Mouse (Mus musculus) neural tube, embryonic 11.5 days (tissue): ENCODE results near the gene Kif26b. TPM values are rescaled to one million over a fixed set of nuclear protein-coding genes. Genes with fewer than 3 reads are reported as not detected.

Experiments used
- ATAC-seq: fragments of 200-750 bp; cut with Nextera tagmentation; 2 replicates; pipeline ENCODE4 v1.8.0; 2017; ENCODE audit warnings: moderate number of reproducible peaks, mild to moderate bottlenecking, moderate TSS enrichment, moderate library complexity; ENCODE audit not compliant: insufficient read depth, low FRiP score, low TSS enrichment
- DNase-seq: peaks from one replicate; pipeline ENCODE4 v3.0.0-alpha.2; 2015; ENCODE audit warnings: low spot score
- H3K27ac ChIP-seq: fragments of 300-500 bp; sonication (generic); 2 replicates; pipeline ENCODE4 v1.5.1; 2014; ENCODE audit warnings: low read depth, mild to moderate bottlenecking, low read length
- H3K27me3 ChIP-seq: fragments of 300-500 bp; sonication (generic); 2 replicates; pipeline ENCODE4 v1.6.1; 2014; ENCODE audit warnings: mild to moderate bottlenecking, low read length, mixed read lengths; ENCODE audit not compliant: control insufficient read depth, insufficient read depth
- H3K36me3 ChIP-seq: fragments of 300-500 bp; sonication (generic); 2 replicates; pipeline ENCODE4 v1.6.1; 2014; ENCODE audit warnings: mild to moderate bottlenecking, low read length, moderate library complexity, mixed read lengths; ENCODE audit not compliant: control insufficient read depth, insufficient read depth
- H3K4me1 ChIP-seq: fragments of 300-500 bp; sonication (generic); 2 replicates; pipeline ENCODE4 v1.6.1; 2014; ENCODE audit warnings: low read length, mixed read lengths; ENCODE audit not compliant: control insufficient read depth, insufficient read depth
- H3K4me2 ChIP-seq: fragments of 300-500 bp; sonication (generic); 2 replicates; pipeline ENCODE4 v1.6.1; 2014; ENCODE audit warnings: low read depth, mild to moderate bottlenecking, moderate library complexity
- H3K4me3 ChIP-seq: fragments of 300-500 bp; sonication (generic); 2 replicates; pipeline ENCODE4 v1.5.1; 2014; ENCODE audit warnings: low read depth, low read length
- H3K9ac ChIP-seq: fragments of 300-500 bp; sonication (generic); 2 replicates; pipeline ENCODE4 v1.6.1; 2014; ENCODE audit warnings: mild to moderate bottlenecking, low read length
- H3K9me3 ChIP-seq: fragments of 300-500 bp; sonication (generic); 2 replicates; pipeline ENCODE4 v1.6.1; 2016; ENCODE audit warnings: low read length; ENCODE audit not compliant: control insufficient read depth
- WGBS: fragments of 180-500 bp; shearing (Covaris S2); extraction: QIAGEN DNeasy Blood & Tissue Kit; methylation state at CpG from one replicate; pipeline ENCODE4 v1.1.7; 2014; 5-methylcytosine and 5-hydroxymethylcytosine counted together
- polyA plus RNA-seq: library from polyadenylated mRNA; unstranded; fragments of >200 nt; fragmentation: Nextera tagmentation; extraction: Ambion mirVana; gene quantifications from 2 replicates; pipeline ENCODE4 v1.2.1, GENCODE M21; 2014

Kif26b gene
- polyA plus RNA-seq, 1 experiment from 2014 or later, result 6.5 TPM

DNA sequence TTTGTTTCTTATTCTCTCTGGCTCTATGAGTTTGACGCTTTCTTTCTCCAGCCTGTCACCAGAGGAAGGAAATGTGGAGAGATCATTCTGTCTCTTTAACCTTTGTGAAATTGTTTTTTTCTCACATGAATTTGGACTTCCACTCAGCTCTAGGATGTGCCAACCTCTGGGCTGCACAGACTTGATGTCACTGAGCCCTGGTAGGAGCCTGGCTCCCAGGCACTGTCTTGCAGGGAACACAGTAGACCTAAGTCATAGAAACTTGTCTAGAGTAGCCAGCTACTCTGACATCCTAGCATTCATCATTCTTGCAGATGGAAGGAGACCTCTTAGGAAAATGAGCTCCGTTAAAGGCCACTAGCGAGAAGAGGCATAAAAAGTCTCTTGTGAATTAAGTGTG lies 298.3 kb downstream of the Kif26b start:
- 87% methylated on average over 3 of the region's 3 CpGs for WGBS
- no peak for DNase-seq
- Histone ChIP-seq H3K27me3 (no peaks in the 10 kb centered on the region), H3K36me3 (no peaks in the 10 kb centered on the region), H3K4me1 (no peaks in the 10 kb centered on the region), H3K4me2 (no peak overlapping the region), H3K9me3 (no peaks in the 10 kb centered on the region), H3K27ac (no peak overlapping the region), H3K4me3 (no peak overlapping the region), H3K9ac (no peak overlapping the region)
- no peak for ATAC-seq

DNA sequence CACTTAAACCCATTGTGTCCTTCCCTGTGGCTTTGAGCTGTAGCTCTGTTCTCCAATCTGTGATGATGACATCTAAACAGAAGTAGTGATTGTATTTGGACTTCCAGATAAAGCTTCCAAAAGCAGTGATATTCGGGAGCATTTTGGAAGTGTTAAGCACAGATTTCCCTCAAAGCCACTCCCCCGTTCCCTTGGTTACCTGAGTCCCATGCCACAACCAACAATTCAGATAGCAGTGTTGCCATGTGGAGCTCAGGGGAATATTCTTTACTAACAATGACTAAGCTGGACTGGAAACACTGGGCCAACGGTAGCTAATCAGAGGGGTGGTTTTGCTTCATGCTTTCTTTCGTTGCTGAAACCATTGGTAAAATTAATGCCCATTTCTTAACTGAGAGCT lies 300.5 kb downstream of the Kif26b start:
- H3K9ac ChIP-seq, result no peak overlapping the region
- no peaks in the 10 kb centered on the region for H3K9me3 ChIP-seq
- H3K27me3 ChIP-seq, result no peaks in the 10 kb centered on the region
- no peaks in the 10 kb centered on the region for H3K36me3 ChIP-seq
- no peak overlapping the region for H3K4me3 ChIP-seq
- no peak for DNase-seq
- 89% methylated on average over 4 of the region's 4 CpGs for WGBS
- H3K27ac ChIP-seq, result no peak overlapping the region
- no peak for ATAC-seq
- H3K4me1 ChIP-seq, result no peaks in the 10 kb centered on the region
- H3K4me2 ChIP-seq, result no peak overlapping the region

DNA sequence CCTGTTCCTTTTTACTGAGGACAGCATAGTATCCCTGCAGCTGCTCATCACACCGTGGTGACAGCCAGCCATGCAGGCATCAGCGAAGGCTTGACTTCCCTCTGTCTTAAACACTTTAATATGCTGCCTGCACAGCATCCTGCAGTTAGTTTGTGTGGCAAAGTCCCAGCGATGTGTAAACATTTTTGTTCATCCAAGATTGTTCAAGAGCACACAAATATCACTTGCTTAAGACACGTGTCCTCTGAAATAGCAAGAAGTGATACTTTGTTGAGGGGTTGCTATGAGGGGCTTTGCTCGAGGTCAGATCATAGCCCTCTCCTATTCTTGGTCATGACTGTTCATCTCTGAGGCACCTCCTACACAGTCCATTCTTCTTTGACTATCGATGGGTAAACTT lies 303.6 kb downstream of the Kif26b start:
- ATAC-seq, result no peak
- H3K9ac ChIP-seq, result no peak overlapping the region
- H3K9me3 ChIP-seq, result no peaks in the 10 kb centered on the region
- no peaks in the 10 kb centered on the region for H3K36me3 ChIP-seq
- H3K27me3 ChIP-seq, result no peaks in the 10 kb centered on the region
- 93% methylated on average over 6 of the region's 6 CpGs for WGBS
- H3K4me2 ChIP-seq, result no peak overlapping the region
- no peaks in the 10 kb centered on the region for H3K4me1 ChIP-seq
- no peak for DNase-seq
- H3K27ac ChIP-seq, result no peak overlapping the region
- no peak overlapping the region for H3K4me3 ChIP-seq

DNA sequence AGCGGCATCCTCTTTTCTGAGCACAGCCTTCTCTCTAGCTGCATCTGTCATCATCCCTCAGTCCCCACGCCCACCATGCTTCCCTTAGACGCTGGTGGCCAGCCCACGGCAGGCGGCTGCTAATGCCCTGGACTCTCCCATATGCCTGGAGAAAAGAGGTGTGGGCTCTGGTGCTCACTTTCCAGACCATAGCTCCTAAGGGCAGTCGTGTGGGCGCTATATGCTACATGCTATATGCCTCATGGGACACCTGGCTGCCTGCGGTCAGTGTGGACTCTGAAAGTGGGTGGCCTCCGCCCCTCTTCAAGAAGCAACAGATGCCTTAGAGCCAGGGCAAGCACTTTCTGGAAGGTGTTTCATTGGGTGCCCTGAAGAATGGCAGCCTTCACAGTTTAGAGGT lies 306.9 kb downstream of the Kif26b start:
- no peaks in the 10 kb centered on the region for H3K27me3 ChIP-seq
- H3K9me3 ChIP-seq, result no peaks in the 10 kb centered on the region
- no peak overlapping the region for H3K9ac ChIP-seq
- ATAC-seq (no peak), DNase-seq (no peak)
- no peak overlapping the region for H3K4me2 ChIP-seq
- H3K36me3 ChIP-seq, result no peaks in the 10 kb centered on the region
- H3K27ac ChIP-seq, result no peak overlapping the region
- WGBS, result 85% methylated on average over 9 of the region's 9 CpGs
- no peak overlapping the region for H3K4me3 ChIP-seq
- no peaks in the 10 kb centered on the region for H3K4me1 ChIP-seq

DNA sequence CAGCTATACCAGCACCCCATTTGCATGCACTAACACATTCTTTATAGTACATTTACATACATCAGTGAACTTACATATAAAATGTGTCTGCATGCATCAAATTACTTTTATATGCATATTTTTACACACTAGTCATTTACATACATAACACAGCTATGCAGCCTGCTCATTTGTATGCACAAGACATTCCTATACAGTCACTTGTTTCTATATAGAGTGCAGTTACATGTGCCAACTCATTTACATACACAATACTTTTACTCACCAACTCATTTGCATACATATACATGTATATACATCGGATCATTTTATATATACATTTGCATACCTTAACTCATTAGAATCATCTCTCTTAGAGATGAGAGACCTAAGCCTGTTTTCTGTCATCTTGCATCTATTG lies 308.1 kb downstream of the Kif26b start:
- Histone ChIP-seq H3K4me3 (no peak overlapping the region), H3K9me3 (no peaks in the 10 kb centered on the region), H3K4me1 (no peaks in the 10 kb centered on the region), H3K4me2 (no peak overlapping the region), H3K9ac (no peak overlapping the region), H3K27me3 (no peaks in the 10 kb centered on the region), H3K36me3 (no peaks in the 10 kb centered on the region), H3K27ac (no peak overlapping the region)
- DNase-seq, result no peak
- ATAC-seq, result no peak
- 89% methylated on average over 1 of the region's 1 CpGs for WGBS

DNA sequence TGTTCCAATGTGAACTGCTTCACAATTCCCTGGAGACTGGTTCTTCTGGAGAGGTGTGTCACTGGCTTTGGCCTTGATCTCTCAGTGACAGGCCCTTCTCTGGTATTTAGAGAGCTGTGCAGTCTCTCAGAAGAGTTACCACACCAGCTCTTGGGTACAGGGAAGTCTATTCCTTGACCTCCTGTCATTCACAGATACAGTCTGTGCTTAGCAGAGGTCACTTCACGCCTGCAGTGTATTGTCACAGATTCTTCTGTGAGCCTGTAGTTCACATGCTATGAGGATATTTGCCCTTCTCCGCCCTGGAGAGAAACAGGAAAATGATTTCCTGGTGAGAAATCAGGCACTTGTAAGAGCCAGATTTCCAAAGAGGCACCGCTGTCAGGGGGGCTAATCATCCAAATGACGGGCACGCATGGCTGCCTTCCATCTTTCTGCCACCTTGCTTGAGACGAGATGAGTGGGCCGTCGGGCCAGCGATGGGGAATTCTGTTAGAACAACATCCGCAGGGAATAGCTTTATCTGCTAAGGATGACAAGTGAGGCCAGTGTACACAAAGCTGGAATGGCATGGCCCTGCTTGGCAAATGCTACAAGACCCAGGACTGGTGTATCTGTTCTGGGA lies 309.9 kb downstream of the Kif26b start:
- H3K4me2 ChIP-seq, result no peak overlapping the region
- H3K27me3 ChIP-seq, result no peaks in the 10 kb centered on the region
- H3K9me3 ChIP-seq, result no peaks in the 10 kb centered on the region
- H3K27ac ChIP-seq, result no peak overlapping the region
- WGBS, result 82% methylated on average over 10 of the region's 10 CpGs
- H3K9ac ChIP-seq, result no peak overlapping the region
- no peaks in the 10 kb centered on the region for H3K36me3 ChIP-seq
- H3K4me3 ChIP-seq, result no peak overlapping the region
- no peaks in the 10 kb centered on the region for H3K4me1 ChIP-seq
- ATAC-seq (no peak), DNase-seq (no peak)

DNA sequence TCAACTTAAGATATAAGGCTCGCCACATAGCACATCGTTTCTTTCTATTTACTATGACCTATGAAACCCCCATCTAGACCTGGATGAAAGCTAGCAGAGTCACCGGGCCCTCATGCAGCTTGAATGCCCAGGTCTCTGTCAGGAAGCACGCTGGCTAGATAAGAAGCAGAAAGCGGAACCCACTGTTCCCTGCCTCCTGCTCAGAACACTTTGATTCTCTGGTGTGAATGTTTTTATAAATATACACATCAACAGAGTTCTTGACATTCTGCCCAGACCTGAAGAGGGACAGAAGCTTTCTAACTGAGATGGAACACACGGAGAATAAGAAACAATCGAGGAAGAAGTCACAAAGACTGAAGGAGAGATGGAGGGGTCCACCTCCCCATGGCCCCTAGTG lies 311.4 kb downstream of the Kif26b start:
- Histone ChIP-seq H3K36me3 (no peaks in the 10 kb centered on the region), H3K4me3 (no peak overlapping the region), H3K27me3 (no peaks in the 10 kb centered on the region), H3K4me2 (no peak overlapping the region), H3K9ac (no peak overlapping the region), H3K27ac (no peak overlapping the region), H3K4me1 (no peaks in the 10 kb centered on the region), H3K9me3 (no peaks in the 10 kb centered on the region)
- no peak for DNase-seq
- WGBS, result 88% methylated on average over 7 of the region's 7 CpGs
- ATAC-seq, result no peak

DNA sequence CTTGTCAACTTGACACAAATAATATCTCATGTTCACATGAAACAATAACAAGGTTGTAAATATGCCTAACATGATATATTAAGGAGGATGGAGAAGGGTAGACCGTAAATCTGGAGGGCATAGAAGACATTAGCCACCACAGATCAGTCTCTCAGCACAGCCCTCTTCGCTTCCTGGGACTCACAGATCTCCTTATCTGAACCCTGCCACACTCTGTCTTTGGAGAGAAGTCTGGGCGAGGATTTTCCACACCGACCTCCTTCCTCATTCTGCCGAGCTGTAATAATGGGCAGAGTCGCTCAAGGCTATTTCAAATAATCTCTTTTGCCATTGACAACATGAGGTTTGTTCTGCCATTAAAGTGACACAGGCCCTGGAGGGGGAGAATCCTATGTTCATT lies 315.9 kb downstream of the Kif26b start:
- no peak for ATAC-seq
- DNase-seq, result no peak
- H3K9ac ChIP-seq, result no peak overlapping the region
- 91% methylated on average over 6 of the region's 6 CpGs for WGBS
- no peak overlapping the region for H3K4me3 ChIP-seq
- no peaks in the 10 kb centered on the region for H3K27me3 ChIP-seq
- no peaks in the 10 kb centered on the region for H3K4me1 ChIP-seq
- no peak overlapping the region for H3K4me2 ChIP-seq
- H3K9me3 ChIP-seq, result no peaks in the 10 kb centered on the region
- no peak overlapping the region for H3K27ac ChIP-seq
- H3K36me3 ChIP-seq, result no peaks in the 10 kb centered on the region

DNA sequence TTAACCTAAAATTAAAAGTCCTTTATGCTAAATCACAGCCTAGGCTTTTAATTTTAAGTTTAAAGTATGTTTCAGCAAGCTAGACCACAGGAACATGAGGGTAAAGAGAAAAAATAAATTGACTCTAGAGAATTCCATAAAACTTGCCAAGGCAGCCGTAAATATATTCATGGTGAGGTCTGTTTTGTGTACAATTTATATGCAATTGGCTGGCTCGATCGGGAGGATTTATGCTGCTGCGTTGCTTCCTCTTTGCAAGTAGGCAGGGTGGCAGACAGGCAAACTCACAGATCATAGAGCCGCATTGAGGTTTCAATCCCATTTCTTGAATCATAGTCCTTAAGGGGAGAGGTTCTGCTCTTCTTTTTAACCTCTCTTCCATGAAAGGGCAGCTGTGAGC lies 318.6 kb downstream of the Kif26b start:
- Histone ChIP-seq H3K27me3 (no peaks in the 10 kb centered on the region), H3K4me3 (no peak overlapping the region), H3K27ac (no peak overlapping the region), H3K4me2 (no peak overlapping the region), H3K9ac (no peak overlapping the region), H3K4me1 (no peaks in the 10 kb centered on the region), H3K9me3 (no peaks in the 10 kb centered on the region), H3K36me3 (no peaks in the 10 kb centered on the region)
- 91% methylated on average over 5 of the region's 5 CpGs for WGBS
- no peak for ATAC-seq
- DNase-seq, result no peak
